Mouse (Mus musculus) small intestine, adult 2 months (tissue): ENCODE measurements at regions not wholly inside any gene's neighbourhood (a gene's known extent, or its start where the extent isn't known, plus 50 kb on each side); places are given as distances from the start of the nearest gene placed in this dataset.

Source experiments
- H3K27ac ChIP-seq: fragments of 200-500 bp; 2 replicates; pipeline ENCODE4 v1.5.1; 2012; ENCODE audit warnings: low read depth, low read length, control low read depth, inconsistent platforms; ENCODE audit not compliant: insufficient read depth
- H3K27me3 ChIP-seq: fragments of 200-500 bp; 2 replicates; pipeline ENCODE4 v1.6.1; 2012; ENCODE audit warnings: mild to moderate bottlenecking, moderate library complexity, low read length, inconsistent platforms; ENCODE audit not compliant: control insufficient read depth, insufficient read depth
- H3K36me3 ChIP-seq: fragments of 200-500 bp; 2 replicates; pipeline ENCODE4 v1.6.1; 2012; ENCODE audit warnings: mild to moderate bottlenecking, low read length, control low read depth, inconsistent platforms; ENCODE audit not compliant: control insufficient read depth, insufficient read depth
- H3K4me1 ChIP-seq: fragments of 200-500 bp; 2 replicates; pipeline ENCODE4 v1.6.1; 2012; ENCODE audit warnings: low read length, inconsistent platforms, mixed read lengths; ENCODE audit not compliant: control insufficient read depth, insufficient read depth, insufficient read length
- H3K4me3 ChIP-seq: fragments of 200-500 bp; 2 replicates; pipeline ENCODE4 v1.5.1; 2012; ENCODE audit warnings: low read depth, mild to moderate bottlenecking, control low read depth, inconsistent platforms, low read length, moderate library complexity
- CTCF ChIP-seq: fragments of 200-500 bp; IDR thresholded peaks from 2 replicates; pipeline ENCODE4 v1.5.1; 2012; ENCODE audit warnings: low read depth, mild to moderate bottlenecking, control low read depth, inconsistent platforms, low read length, moderate library complexity, mixed read lengths; ENCODE audit not compliant: insufficient replicate concordance, insufficient read length; ENCODE audit errors: extremely low read depth
- POLR2A ChIP-seq: fragments of 200-500 bp; IDR thresholded peaks from 2 replicates; pipeline ENCODE4 v1.6.1; 2012; ENCODE audit warnings: low read depth, mild to moderate bottlenecking, control low read depth, inconsistent platforms, low read length, moderate library complexity
- WGBS: fragments of 180-500 bp; shearing (Covaris S2); methylation state at CpG from one replicate; pipeline ENCODE4 v1.1.7; 2018; 5-methylcytosine and 5-hydroxymethylcytosine counted together

- Histone ChIP-seq H3K27ac (no peak overlapping the region), H3K4me3 (no peak overlapping the region), H3K4me1 (no peaks in the 10 kb centered on the region), H3K36me3 (no peaks in the 10 kb centered on the region), H3K27me3 (no peaks in the 10 kb centered on the region)
- 79% methylated on average over 4 of the region's 4 CpGs for WGBS
- no peak for TF ChIP-seq POLR2A
- TF ChIP-seq CTCF: no peak
These were observed 386.1 kb upstream of the A1bg start for GRCm38 (mm10) chr15:61308936-61309335.

- Histone ChIP-seq H3K27me3 (no peaks in the 10 kb centered on the region), H3K4me1 (no peaks in the 10 kb centered on the region), H3K36me3 (no peaks in the 10 kb centered on the region), H3K27ac (no peak overlapping the region), H3K4me3 (no peak overlapping the region)
- WGBS: 79% methylated on average over 3 of the region's 3 CpGs
- TF ChIP-seq POLR2A (no peak), CTCF (no peak)
These were observed 381.7 kb upstream of the A1bg start for GRCm38 (mm10) chr15:61304546-61304945.

GRCm38 (mm10) chr15:61299796-61300195 lies 377.0 kb upstream of the A1bg start:
- 87% methylated on average over 6 of the region's 6 CpGs for WGBS
- no peak for TF ChIP-seq CTCF
- TF ChIP-seq POLR2A: no peak
- H3K36me3 ChIP-seq: no peaks in the 10 kb centered on the region
- H3K27ac ChIP-seq: no peak overlapping the region
- no peak overlapping the region for H3K4me3 ChIP-seq
- H3K4me1 ChIP-seq: no peaks in the 10 kb centered on the region
- no peaks in the 10 kb centered on the region for H3K27me3 ChIP-seq

- TF ChIP-seq CTCF (no peak), POLR2A (no peak)
- Histone ChIP-seq H3K4me3 (no peak overlapping the region), H3K4me1 (no peaks in the 10 kb centered on the region), H3K36me3 (no peaks in the 10 kb centered on the region), H3K27ac (no peak overlapping the region), H3K27me3 (no peaks in the 10 kb centered on the region)
- WGBS: 72% methylated on average over 5 of the region's 5 CpGs
These were observed 374.8 kb upstream of the A1bg start for GRCm38 (mm10) chr15:61297447-61298208.

GRCm38 (mm10) chr15:61294616-61295015 lies 371.8 kb upstream of the A1bg start:
- no peaks in the 10 kb centered on the region for H3K27me3 ChIP-seq
- 92% methylated on average over 2 of the region's 2 CpGs for WGBS
- no peaks in the 10 kb centered on the region for H3K36me3 ChIP-seq
- H3K4me3 ChIP-seq: no peak overlapping the region
- H3K4me1 ChIP-seq: no peaks in the 10 kb centered on the region
- TF ChIP-seq POLR2A (no peak), CTCF (no peak)
- no peak overlapping the region for H3K27ac ChIP-seq

GRCm38 (mm10) chr15:61294131-61294530 lies 371.3 kb upstream of the A1bg start:
- WGBS: 75% methylated on average over 4 of the region's 4 CpGs
- no peaks in the 10 kb centered on the region for H3K4me1 ChIP-seq
- H3K4me3 ChIP-seq: no peak overlapping the region
- no peak overlapping the region for H3K27ac ChIP-seq
- H3K27me3 ChIP-seq: no peaks in the 10 kb centered on the region
- TF ChIP-seq CTCF (no peak), POLR2A (no peak)
- no peaks in the 10 kb centered on the region for H3K36me3 ChIP-seq

GRCm38 (mm10) chr15:61268766-61269165 lies 346.0 kb upstream of the A1bg start:
- 82% methylated on average over 4 of the region's 4 CpGs for WGBS
- Histone ChIP-seq H3K27ac (no peak overlapping the region), H3K4me1 (no peaks in the 10 kb centered on the region), H3K27me3 (no peaks in the 10 kb centered on the region), H3K4me3 (no peak overlapping the region), H3K36me3 (no peaks in the 10 kb centered on the region)
- TF ChIP-seq POLR2A (no peak), CTCF (no peak)

GRCm38 (mm10) chr15:61259047-61259446 lies 336.2 kb upstream of the A1bg start:
- no peak overlapping the region for H3K27ac ChIP-seq

More at GRCm38 (mm10) chr15:61259047-61259446, 336.2 kb upstream of the A1bg start:
- WGBS: 23% methylated on average over 2 of the region's 2 CpGs
- no peak for TF ChIP-seq POLR2A
- TF ChIP-seq CTCF: no peak
- no peak overlapping the region for H3K4me3 ChIP-seq
- no peaks in the 10 kb centered on the region; the same call in 1 of the 2 replicates for H3K4me1 ChIP-seq
- H3K36me3 ChIP-seq: no peaks in the 10 kb centered on the region
- no peaks in the 10 kb centered on the region for H3K27me3 ChIP-seq
